Mouse (Mus musculus) MEL (cell line): ENCODE measurements at regions not wholly inside any gene's neighbourhood (a gene's known extent, or its start where the extent isn't known, plus 50 kb on each side); places are given as distances from the start of the nearest gene placed in this dataset.

Source experiments
- CTCF ChIP-seq, 3 experiments: IDR thresholded peaks in 2 of 3; conservative IDR thresholded peaks in 1 of 3; 2 replicates each; pipeline ENCODE4 v1.5.1; 2011 to 2012; ENCODE audit warnings: low read length in 3 of 3, low read depth in 2 of 3, mild to moderate bottlenecking in 2 of 3, improper control_type of control experiment in 1 of 3, inconsistent platforms in 1 of 3, mixed read lengths in 1 of 3, moderate library complexity in 1 of 3; ENCODE audit not compliant: control insufficient read depth in 1 of 3, insufficient read depth in 1 of 3, poor library complexity in 1 of 3, severe bottlenecking in 1 of 3
- EP300 ChIP-seq, 2 experiments: IDR thresholded peaks; 2 replicates each; pipeline ENCODE4 v1.6.1; 2011; ENCODE audit warnings: improper control_type of control experiment in 2 of 2, low read length in 2 of 2, low read depth in 1 of 2, mild to moderate bottlenecking in 1 of 2
- JUND ChIP-seq: IDR thresholded peaks from 2 replicates; pipeline ENCODE4 v1.6.1; 2011; ENCODE audit warnings: low read depth, mild to moderate bottlenecking, improper control_type of control experiment, low read length
- MAFK ChIP-seq: IDR thresholded peaks from 2 replicates; pipeline ENCODE4 v1.6.1; 2011; ENCODE audit warnings: low read depth, mild to moderate bottlenecking, low read length, improper control_type of control experiment, borderline replicate concordance
- MAX ChIP-seq: IDR thresholded peaks from 2 replicates; pipeline ENCODE4 v1.6.1; 2011; ENCODE audit warnings: low read length, improper control_type of control experiment
- SIN3A ChIP-seq: IDR thresholded peaks from 2 replicates; pipeline ENCODE4 v1.6.1; 2012; ENCODE audit warnings: low read length, improper control_type of control experiment, inconsistent platforms
- USF1 ChIP-seq: IDR thresholded peaks from 2 replicates; pipeline ENCODE4 v1.6.1; 2014; ENCODE audit warnings: low read depth, mild to moderate bottlenecking, inconsistent platforms, low read length, improper control_type of control experiment, moderate library complexity

- TF ChIP-seq CTCF (IDR thresholded peaks at IDR 0.05 in 2 of 3, conservative IDR thresholded peaks at IDR 0.05 in 1 of 3; ENCODE audit: control insufficient read depth in 1 of 3, insufficient read depth in 1 of 3, low read depth in 2 of 3, low read length in 3 of 3, poor library complexity in 1 of 3, severe bottlenecking in 1 of 3) = no peak
- no peak for TF ChIP-seq SIN3A
- no peak for TF ChIP-seq MAFK
- no peak for TF ChIP-seq MAX
- no peak for TF ChIP-seq EP300 (IDR thresholded peaks at IDR 0.05; ENCODE audit: low read depth in 1 of 2, low read length in 2 of 2)
- no peak for TF ChIP-seq USF1
- no peak for TF ChIP-seq JUND
Observed at GRCm38 (mm10) chr9:43412473-43412872, 101.8 kb downstream of the Trim29 start.
